Mouse (Mus musculus) granulocyte monocyte progenitor cell, adult 5-6 weeks (primary cell): ENCODE measurements around the gene Pfn3. TPM values are rescaled to one million over a fixed set of nuclear protein-coding genes. Genes with fewer than 3 reads are reported as not detected.
A peak's percentile ranks its signal among the peaks of the same experiment; 100 is the strongest.

ENCODE experiments used
- ATAC-seq: replicated peaks from 2 replicates; pipeline ENCODE4 v1.8.0; 2016; ENCODE audit warnings: mild to moderate bottlenecking, moderate TSS enrichment, inconsistent platforms; ENCODE audit not compliant: poor library complexity, severe bottlenecking
- total RNA-seq, 2 experiments: library from RNA; stranded (forward) in 1 of 2; stranded (reverse) in 1 of 2; fragments of 200-712, 200-1000 nt in 1 of 2; fragments of >200 nt in 1 of 2; fragmentation: Nextera tagmentation in 1 of 2; gene quantifications; 2 replicates each; pipeline ENCODE4 v1.2.3; 2014 to 2017

The Pfn3 gene
- total RNA-seq, 2 experiments from 2014 or later: not detected

- ATAC-seq: peak; percentile 64
Measured at GRCm38 (mm10) chr13:55431889-55432685, 17.1 kb upstream of the Pfn3 start.

- no peak for ATAC-seq
Measured at GRCm38 (mm10) chr13:55430566-55430965, 15.5 kb upstream of the Pfn3 start.

GRCm38 (mm10) chr13:55429226-55429888, 14.3 kb upstream of the Pfn3 start:
- peak; percentile 88 for ATAC-seq

GRCm38 (mm10) chr13:55426613-55427012, 11.6 kb upstream of the Pfn3 start, which contains the start of gene F12:
Gene F12 (minus strand): TSS chr13:55426793.
- ATAC-seq: no peak

- peak; percentile 67 for ATAC-seq
Measured at GRCm38 (mm10) chr13:55420933-55421800, 6.1 kb upstream of the Pfn3 start.

- peak; percentile 29 for ATAC-seq
Measured at GRCm38 (mm10) chr13:55420018-55420932, 5.2 kb upstream of the Pfn3 start.

GRCm38 (mm10) chr13:55419142-55419541, 4.1 kb upstream of the Pfn3 start:
- ATAC-seq: no peak

GRCm38 (mm10) chr13:55418004-55418403, 3.0 kb upstream of the Pfn3 start:
- ATAC-seq: peak; percentile 66

GRCm38 (mm10) chr13:55413333-55413732, 1.7 kb downstream of the Pfn3 start:
- peak; percentile 84 for ATAC-seq

- peak; percentile 36 for ATAC-seq
Measured at GRCm38 (mm10) chr13:55412643-55413307, 2.3 kb downstream of the Pfn3 start.

- ATAC-seq: no peak
Measured at GRCm38 (mm10) chr13:55411826-55412225, 3.2 kb downstream of the Pfn3 start.

- ATAC-seq: no peak
Measured at GRCm38 (mm10) chr13:55408546-55409120, 6.4 kb downstream of the Pfn3 start.

- no peak for ATAC-seq
Measured at GRCm38 (mm10) chr13:55407341-55407740, 7.7 kb downstream of the Pfn3 start.

- peak; percentile 47 for ATAC-seq
Measured at GRCm38 (mm10) chr13:55405783-55406390, 9.1 kb downstream of the Pfn3 start.

GRCm38 (mm10) chr13:55404853-55405782, 9.9 kb downstream of the Pfn3 start:
- peak; percentile 83 for ATAC-seq

GRCm38 (mm10) chr13:55403935-55404852, 10.8 kb downstream of the Pfn3 start:
- ATAC-seq: peak; percentile 57
